Mouse (Mus musculus): Measurements from ENCODE around the gene Cad. TPM values are rescaled to one million over a fixed set of nuclear protein-coding genes. Genes with fewer than 3 reads are reported as not detected.

Cad gene
- polyA plus RNA-seq, 1 experiment from 2014 or later = 15.3 TPM

DNA sequence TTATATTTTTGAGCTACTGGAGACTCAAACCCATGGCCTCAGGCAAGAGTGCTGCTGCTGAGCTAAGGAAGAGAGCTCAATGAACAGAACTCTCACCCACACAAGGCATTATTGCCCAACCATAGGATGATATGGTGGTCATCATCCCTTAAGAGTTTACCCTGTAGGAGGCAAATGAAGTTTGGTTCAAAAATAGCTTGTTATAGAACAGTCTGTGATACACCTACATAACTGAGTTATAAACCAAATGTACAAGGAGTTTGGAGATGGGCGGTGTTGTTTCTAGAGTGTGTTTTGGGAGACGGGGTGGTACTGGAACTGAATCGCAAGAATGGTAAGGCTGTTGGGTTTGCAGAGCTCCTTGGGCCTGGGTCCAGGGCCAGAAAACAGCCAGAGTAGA is 15.2 kb downstream of the Cad start:
- DNase-seq (ENCODE audit: low spot score) = no peak

DNA sequence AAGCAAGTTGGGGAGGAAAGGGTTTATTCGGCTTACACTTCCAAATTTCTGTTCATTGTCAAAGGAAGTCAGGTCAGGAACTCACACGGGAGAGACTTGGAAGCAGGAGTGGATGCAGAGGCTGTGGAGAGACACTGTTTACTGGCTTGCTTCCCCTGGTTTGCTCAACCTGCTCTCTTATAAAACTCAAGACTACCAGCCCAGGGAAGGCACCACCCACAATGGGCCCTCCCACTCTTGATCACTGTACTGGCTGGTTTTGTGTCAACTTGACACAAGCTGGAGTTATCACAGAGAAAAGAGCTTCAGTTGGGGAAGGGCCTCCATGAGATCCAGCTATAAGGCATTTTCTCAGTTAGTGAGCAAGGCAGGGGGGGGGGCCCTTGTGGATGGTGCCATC is 16.5 kb downstream of the Cad start:
- no peak for DNase-seq (ENCODE audit: low spot score)

GRCm38 (mm10) chr5:31071821-31072220 is 17.2 kb downstream of the Cad start:
- no peak for DNase-seq (ENCODE audit: low spot score)

GRCm38 (mm10) chr5:31073176-31073575 is 18.6 kb downstream of the Cad start:
- DNase-seq (ENCODE audit: low spot score) = no peak

DNA sequence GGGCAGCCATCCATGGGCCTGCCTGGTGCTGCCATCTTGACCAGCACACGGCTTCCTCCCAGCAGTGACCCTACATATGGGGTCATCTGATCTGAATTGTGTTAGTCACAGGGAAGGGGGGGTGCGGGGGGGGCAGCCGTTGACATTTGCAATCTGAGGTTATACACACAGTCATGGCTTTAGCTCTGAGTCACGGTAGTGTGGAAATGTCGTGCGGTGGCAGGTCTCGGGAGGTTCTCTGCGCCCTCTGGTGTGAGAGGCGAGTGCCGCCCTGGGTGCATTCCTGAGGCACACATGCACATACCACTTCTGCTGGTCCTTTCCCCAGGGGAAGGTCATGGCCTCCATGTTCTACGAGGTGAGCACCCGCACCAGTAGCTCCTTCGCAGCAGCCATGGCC is 21.8 kb downstream of the Cad start:
- DNase-seq (ENCODE audit: low spot score) = no peak

- no peak for DNase-seq (ENCODE audit: low spot score)
These were observed 25.6 kb downstream of the Cad start for GRCm38 (mm10) chr5:31080059-31080794.

DNA sequence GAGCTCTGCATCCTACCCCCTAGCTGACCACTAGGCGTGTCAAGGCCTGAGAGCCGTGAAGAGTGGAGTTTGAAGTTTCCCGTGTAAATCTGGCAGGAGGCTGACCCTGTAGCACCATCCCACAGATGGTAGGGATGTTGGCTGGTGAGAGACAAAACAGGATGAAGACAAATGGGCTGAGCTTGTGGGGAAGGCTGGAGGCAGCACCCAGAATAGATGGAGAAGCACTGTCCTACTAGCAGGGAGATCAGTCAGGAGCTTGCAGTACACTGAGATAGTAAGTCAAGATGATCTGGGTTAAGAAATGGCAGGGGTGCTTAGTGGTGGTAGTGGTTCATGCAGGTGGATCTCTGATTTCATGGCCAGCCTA is 26.2 kb downstream of the Cad start:
- no peak for DNase-seq (ENCODE audit: low spot score)

DNA sequence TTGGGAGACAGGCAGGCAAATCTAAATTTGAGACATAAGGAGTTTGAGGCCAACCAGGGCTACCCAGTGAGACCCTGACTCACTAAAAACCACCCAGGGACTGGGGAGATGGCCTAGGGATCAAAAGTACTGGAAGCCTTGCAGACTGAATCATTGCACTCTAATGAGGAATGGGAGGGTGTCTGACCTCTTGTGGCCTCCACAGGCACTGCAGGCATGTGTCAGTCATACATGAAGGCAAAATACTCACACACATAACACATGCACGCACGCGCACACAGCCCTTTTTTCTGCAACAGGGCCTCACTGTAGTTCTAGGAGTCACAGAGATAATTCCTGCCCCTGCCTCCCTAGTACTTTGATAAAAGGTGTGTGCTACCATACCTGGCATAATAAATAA is 26.8 kb downstream of the Cad start:
- DNase-seq (ENCODE audit: low spot score) = peak; percentile 53

GRCm38 (mm10) chr5:31082355-31082754 is 27.8 kb downstream of the Cad start:
- peak; percentile 61 for DNase-seq (ENCODE audit: low spot score)

DNA sequence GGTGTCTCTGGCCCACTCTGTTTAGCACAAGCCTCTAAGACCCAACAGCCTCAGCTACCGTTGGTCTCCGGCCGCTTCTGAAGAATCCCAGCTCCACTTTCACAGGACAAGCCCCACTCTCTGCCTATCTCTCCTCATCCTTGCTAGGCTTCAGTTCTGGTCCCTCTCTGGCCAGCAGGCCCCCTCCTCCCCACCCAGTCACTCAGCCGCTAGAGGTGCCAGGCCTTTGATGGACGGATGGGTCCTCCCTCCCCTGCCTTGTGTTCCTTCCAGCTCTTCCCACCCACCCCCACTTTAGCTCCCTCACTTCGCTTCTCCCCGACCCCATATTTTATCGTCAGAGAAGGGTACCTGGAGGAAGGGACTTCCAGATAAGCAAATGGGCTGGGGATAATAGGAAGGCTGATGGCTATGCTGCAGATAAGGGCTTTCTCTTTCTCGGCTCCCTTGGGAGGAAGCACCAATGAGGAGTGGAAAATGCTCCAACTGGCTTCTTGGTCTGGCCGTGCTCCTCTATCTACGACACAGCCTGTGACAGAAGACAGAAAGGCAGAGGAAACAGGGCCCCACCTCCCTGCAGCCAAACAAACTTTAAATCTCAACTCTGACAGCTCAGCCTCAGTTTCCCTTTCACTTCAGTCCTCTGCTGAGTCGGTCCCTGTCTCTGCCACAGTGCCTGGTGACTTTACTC is 28.5 kb downstream of the Cad start:
- no peak for DNase-seq (ENCODE audit: low spot score)

GRCm38 (mm10) chr5:31083949-31084348 is 29.4 kb downstream of the Cad start:
- DNase-seq (ENCODE audit: low spot score) = no peak

- DNase-seq (ENCODE audit: low spot score) = no peak
These were observed 32.0 kb downstream of the Cad start for GRCm38 (mm10) chr5:31086606-31087005.

DNA sequence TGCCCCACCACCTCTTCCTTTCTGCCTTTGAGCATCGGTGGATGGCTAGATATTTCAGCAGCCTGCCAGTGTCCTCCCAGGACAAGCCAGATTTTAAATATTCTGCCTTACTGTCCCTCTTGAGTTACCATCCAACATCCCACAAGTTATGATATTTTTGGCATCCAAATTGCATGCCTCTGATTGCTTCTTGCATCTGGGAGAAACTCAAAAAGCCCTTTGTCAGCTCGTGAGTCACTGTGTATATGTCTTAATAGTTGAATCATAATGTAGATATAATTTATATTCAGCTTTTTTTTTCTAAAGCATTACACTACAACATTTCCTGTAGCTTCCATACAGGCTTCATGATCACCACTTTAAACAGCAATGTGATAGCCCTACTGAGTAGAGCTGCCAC is 32.6 kb downstream of the Cad start:
- no peak for DNase-seq (ENCODE audit: low spot score)

DNA sequence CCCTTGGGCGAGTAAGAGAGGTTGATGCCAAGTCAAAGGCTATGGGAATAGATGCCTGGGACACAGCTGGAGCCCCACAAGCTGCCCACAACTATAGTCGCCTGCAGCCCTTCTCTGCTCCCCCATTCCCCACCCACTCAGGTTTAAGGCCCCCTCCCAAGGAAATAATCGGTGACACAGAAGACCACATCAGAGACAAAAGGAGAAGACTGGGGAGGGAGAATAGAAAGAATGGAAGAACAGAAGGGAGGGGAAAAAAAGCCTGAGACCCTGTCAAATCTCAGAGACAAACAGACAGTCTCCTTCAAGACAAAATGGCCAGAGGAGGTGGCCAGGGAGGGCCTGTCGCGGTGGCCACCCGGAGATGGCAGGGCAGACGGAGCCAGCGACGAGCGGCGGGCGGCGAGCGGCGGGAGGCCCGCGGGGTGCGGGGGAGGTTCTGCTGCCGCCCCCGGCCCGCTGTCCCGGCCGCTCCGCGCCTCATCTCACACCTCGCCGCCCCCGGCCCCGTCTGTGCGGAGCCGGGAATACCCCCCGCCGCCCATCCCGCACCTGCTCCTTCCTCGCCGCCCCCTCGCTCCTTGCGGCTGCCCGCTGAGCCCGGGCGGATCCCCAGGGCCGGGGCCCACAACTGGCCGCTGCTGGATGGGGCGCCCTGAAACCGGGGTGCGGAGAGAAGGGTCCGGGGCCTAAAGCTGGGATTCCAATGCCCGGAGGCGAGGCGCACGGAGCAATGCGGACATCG is 37.8 kb downstream of the Cad start:
- no peak for DNase-seq (ENCODE audit: low spot score)

DNA sequence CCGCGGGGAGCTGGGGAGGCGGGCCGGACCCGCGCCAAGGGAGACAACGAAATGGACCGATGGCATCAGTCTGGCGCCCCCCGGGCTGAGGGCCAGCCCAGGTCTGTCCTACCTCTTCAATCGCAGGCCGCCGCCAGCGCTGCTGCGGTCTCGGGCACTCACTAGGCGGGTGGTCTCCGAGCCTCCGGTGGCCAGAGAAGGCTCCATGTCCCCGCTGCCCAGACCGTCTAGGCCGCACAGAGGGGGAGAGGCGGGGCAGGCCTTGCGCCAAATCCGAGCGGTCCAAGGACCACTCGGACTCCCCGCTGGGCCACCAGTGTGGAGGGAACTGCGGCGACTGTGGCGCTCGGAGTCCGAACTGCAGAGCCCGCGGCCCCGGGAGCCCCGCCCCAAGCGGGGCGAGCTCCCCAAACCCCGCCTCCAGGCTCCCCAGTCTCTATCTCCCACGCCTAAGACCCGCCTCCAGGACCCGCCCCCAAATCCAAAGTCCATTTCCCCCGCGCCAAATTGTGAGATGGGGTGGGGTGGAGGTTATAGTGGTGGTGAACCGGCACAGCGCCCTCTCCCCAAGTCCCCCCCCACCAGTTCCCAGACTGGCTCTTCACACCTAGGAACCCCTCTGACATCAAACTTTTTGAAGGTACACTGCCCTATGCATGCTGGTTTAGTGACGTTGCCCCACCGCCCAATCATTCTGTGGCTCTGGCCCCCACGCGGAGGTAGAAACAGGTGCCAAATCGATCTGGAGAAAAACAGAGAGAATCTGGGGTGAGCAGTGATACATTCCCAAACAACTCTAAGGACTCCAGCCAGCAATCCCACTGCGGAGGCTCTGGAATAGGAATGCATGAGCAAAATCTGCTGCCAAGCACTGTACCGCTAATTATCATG is 38.8 kb downstream of the Cad start:
- peak; percentile 37 for DNase-seq (ENCODE audit: low spot score)

DNA sequence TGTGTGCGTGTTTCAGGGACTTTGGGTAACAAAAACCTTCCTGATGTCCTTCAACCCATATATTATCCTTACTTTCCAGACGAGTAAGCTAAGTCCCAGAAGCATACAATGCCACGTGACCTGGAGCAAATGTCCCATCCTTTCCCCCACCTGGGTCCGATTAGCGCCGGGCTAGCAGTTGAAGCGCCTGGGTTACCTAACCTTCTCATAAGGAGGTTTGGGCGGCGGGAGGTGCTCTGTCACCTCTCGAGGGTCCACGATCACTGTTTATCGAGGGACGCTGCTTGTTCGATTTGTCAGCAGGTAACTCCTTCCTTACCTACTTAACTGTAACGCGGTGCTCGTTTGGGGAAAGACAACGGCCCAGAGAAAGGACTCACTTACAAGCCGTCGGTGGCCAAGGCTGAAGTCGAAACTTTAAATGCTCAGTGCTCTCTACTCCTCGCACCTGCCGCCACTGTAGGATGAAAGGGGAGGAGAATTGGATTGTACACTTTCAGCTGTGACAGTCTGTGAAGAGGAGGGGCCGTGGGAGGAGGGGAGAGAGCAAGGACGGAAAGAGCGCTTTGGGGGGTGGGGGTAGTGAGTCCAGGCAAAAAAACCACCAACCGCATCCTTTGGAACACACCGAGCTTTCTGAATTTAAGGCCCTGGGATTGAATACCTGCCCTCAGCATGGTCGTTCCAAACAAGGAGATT is 39.7 kb downstream of the Cad start:
- peak; percentile 35 for DNase-seq (ENCODE audit: low spot score)

DNA sequence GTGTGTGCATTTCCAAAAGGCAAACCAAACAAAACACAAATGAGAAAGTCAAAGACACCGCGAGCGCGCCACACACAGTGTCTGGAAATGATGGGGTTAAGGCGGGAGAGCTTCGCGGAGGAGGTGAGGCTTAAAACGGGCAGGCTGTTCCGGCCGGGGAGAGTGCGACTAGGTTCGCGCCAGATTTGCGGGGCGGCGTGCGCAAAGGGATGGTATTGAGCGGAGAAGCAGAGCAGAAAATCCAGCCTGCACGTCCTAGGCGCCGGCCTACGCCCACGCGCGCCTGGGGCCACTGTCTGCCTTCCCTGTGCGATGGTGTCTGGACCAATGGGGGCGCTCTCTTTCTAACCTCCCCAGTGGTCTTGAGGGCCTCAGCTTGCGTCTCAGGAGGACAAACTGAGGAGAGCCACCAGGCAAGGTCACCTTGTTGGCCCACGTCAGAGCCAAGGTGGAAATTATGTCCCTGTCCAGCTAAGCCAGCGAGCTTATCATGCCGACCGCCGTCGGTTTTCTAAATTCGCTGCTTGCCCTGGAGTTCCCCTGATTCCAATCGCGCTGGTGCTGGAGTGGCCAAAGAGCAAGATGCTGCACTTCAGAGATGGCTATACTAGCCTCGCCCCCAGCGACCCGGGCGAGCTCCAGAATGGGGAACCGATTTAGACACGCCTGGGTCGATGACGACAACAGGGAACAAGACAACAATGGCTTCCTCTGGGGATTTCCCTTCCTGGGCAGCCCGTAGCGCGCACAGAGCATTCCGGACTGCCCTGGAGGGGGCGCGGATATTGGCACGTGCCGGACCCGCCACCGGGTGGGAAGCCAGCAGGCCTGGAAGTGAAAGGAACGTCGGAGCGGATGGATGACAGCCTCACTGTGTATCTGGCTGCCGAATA is 40.5 kb downstream of the Cad start:
- peak; percentile 18 for DNase-seq (ENCODE audit: low spot score)

- no peak for DNase-seq (ENCODE audit: low spot score)
These were observed 41.3 kb downstream of the Cad start for GRCm38 (mm10) chr5:31095711-31096480.

- no peak for DNase-seq (ENCODE audit: low spot score)
These were observed 51.3 kb downstream of the Cad start, which contains the start of gene Dnajc5g for GRCm38 (mm10) chr5:31105814-31106335. TSS of gene Dnajc5g (plus strand) at chr5:31106285.
